Mouse (Mus musculus) c-Kit-positive CD71-positive TER-119-positive erythroid progenitor cells, embryonic 14.5 days (primary cell): Measurements from ENCODE around the gene Hes2.

Experiments
- DNase-seq: peaks from one replicate; pipeline ENCODE4 v3.0.0-alpha.2; 2013; ENCODE audit warnings: low spot score

Hes2 gene

DNA sequence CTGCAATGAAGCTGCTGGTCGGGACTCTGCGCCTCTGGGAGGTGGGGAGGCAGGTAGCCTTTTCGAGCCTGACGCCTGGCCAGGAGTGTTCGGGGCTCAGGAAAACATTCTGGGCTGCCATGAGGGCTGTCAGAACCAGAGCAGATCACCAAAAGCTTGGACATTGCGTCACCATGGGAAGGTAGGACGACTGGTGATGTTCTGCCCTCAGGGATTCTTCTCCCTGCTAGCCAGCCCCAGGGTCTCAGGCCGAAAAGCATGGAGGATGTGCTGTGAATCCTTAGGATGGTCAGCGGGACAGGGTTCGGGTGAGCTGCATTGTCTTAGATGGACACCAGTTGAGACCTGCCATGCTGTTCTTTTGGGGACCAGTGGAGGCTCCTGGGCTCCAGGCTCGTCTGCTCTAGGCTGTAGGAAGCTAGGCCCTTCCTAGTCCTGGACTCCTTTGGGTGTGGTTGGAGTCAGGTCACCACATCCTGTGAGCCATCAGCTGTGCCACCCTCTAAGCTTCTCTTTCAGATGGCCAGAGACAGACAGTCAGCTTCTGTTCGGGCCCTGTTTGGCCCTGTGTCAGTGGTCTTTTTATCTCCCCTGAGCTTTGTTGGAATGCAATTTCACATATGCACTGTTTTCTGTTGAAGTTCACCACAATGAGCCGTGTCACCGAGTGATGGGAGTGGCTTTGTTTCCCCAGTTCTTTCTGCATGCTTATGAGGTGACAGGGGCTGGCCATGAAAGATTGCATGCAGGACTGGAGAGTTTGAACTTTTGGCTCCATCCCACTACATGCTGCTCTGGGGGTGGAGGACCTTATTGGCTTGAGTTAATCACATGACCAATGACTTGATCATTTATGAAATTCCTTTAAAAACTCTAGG is 27.8 kb downstream of the Hes2 start:
- DNase-seq = no peak

GRCm38 (mm10) chr4:152187142-152187541 is 28.5 kb downstream of the Hes2 start:
- no peak for DNase-seq

GRCm38 (mm10) chr4:152188651-152189050 is 30.0 kb downstream of the Hes2 start:
- DNase-seq = no peak

- DNase-seq = no peak
Measured at GRCm38 (mm10) chr4:152189071-152189470, 30.4 kb downstream of the Hes2 start.

- no peak for DNase-seq
Measured at GRCm38 (mm10) chr4:152189691-152190090, 31.0 kb downstream of the Hes2 start.

DNA sequence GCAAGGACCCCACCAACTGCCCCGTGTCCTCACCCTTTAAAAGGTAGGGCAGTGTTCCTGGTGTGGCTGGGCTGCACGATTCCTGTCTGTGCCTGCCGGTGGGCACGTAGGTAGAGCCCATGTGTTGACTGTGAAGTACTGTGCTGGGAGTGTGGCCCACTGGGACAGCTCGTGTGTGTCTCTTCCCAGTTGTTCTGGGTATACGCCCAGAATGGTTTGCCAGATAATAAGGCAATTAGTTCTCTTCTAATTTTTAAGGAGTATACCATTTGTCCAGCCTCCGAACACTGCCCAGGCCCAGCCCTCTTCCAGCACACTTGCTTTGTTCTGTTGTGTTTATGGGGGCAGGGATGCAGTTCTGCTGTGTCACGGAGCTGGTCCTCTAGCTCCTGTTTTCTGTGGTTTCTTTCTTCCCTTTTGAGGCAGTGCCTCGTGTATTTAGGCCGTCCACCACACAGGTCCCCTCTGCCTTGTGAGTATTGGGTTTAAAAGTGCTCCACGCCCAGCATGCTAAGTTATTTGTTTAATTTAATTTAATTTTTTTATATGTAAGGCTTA is 31.5 kb downstream of the Hes2 start:
- DNase-seq = no peak

DNA sequence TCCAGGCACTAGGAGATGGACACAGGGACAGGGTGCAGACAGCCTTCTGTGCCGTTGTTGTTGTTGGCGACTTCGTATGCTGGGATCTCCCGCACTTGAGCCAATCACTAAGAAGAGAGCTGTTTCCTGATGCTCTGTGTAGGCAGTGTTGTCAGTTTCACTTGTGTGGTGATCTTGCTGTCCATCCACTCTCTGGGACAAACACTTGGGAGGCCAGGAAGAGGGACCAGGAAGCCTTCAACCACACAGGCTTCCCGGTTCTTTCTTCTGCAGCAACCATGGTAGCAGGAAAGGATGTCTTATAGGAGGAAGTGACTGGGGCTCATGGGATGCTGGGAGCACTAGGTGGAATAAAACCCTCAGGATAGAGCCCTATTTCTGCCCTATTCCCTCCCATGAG is 32.0 kb downstream of the Hes2 start:
- no peak for DNase-seq

GRCm38 (mm10) chr4:152192569-152192968 is 33.9 kb downstream of the Hes2 start:
- no peak for DNase-seq

GRCm38 (mm10) chr4:152194476-152195175 is 36.0 kb downstream of the Hes2 start:
- no peak for DNase-seq

DNA sequence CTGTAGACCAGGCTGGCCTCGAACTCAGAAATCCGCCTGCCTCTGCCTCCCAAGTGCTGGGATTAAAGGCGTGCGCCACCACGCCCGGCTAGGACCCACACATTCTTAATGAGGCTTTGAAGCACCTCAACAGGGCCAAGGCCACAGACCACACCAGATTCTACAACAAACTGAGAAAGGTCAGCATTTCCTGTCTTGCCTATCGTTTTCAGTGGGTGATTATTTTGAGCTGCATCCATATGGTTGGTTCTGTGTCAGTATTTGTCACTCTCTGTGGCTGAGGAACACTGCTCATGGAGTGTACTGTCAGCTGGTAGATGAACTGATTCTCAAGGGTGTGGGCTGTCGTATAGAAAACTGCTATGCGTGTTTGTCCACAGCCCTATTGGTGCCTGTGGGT is 37.6 kb downstream of the Hes2 start:
- no peak for DNase-seq

DNA sequence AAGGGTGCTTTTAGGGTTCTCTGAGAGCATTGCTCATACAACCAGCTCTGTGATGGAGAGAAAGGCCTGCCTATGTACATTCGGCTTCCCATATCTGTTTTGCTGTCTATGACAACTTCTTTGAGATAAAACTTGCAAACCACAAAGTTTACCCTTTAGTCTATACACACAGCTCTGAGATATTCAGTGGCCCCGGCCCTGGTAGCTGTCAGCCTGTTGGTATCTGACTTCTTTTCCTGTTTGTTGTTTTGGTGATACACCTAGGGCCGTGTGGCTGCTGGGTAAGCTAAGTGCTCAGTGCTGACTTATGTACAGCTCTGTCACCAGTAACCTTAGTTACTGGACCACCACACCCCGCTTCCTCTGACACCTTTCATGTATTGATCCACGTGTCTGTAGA is 38.9 kb downstream of the Hes2 start:
- no peak for DNase-seq

- DNase-seq = no peak
Measured at GRCm38 (mm10) chr4:152199617-152200016, 41.0 kb downstream of the Hes2 start.

GRCm38 (mm10) chr4:152201492-152201891 is 42.8 kb downstream of the Hes2 start:
- no peak for DNase-seq

- no peak for DNase-seq
Measured at GRCm38 (mm10) chr4:152202418-152202817, 43.8 kb downstream of the Hes2 start.

DNA sequence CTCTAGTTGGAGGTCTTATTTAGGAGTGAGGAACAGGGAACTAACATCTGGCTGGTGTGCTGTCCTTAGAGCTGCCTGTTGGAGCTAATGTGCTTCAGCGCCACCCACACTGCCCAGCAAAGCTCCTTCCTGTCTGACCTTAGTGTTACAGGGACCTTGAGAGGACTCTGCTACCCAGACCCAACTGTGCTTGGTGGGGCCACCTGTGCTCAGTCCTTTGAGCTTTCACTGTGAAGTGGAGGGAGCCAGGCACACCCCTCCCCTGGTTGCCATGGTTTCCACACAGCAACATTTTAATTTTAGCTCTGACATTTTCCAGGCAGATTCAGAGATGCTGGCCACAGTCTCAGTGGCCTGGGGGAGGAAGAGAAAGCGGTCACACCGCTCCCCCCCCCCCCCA is 44.2 kb downstream of the Hes2 start:
- DNase-seq = no peak

- DNase-seq = no peak
Measured at GRCm38 (mm10) chr4:152204663-152205062, 46.0 kb downstream of the Hes2 start.

- DNase-seq = no peak
Measured at GRCm38 (mm10) chr4:152206199-152206598, 47.5 kb downstream of the Hes2 start.

- no peak for DNase-seq
Measured at GRCm38 (mm10) chr4:152209623-152210022, 51.0 kb downstream of the Hes2 start.
